Mouse (Mus musculus): ENCODE results near the gene Mmd2.

DNA sequence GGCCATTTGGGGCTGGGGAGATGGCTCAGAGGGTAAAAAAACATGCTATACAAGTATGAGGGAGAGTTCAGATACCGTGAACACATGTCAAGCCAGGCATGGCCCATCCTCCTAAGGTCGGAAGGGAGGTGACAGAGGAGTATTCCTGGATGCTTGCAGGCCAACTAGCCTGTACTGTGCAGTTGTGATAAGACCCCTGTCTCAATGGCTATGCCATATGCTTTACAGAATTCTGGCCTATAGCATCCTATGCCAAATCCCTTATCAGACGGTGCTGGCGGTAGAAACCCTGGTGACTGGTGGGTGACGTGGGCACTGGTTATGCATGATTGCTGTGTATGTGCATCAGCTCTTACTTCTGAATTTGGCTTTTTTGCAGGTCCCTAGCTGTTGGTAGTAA is 29.2 kb upstream of the Mmd2 start:
- TF ChIP-seq POLR2A (IDR thresholded peaks at IDR 0.05; ENCODE audit: insufficient read depth, low read depth, low read length) (no peak), CTCF (IDR thresholded peaks at IDR 0.05; ENCODE audit: insufficient read depth, low read depth, low read length) (no peak)

Data from olfactory bulb, adult 2 months (tissue).